Mouse (Mus musculus) adrenal gland, postnatal 14 days (tissue): ENCODE measurements around the gene Blm. TPM values are rescaled to one million over a fixed set of nuclear protein-coding genes. Genes with fewer than 3 reads are reported as not detected.

Experiments
- DNase-seq: peaks from one replicate; pipeline ENCODE4 v3.0.0; 2021; ENCODE audit warnings: mixed read lengths
- total RNA-seq: library from RNA; stranded (reverse); gene quantifications from 2 replicates; pipeline ENCODE4 v1.2.3, GENCODE M21; 2021

Blm gene
- total RNA-seq, 1 experiment from 2014 or later = 6.0 TPM

DNA sequence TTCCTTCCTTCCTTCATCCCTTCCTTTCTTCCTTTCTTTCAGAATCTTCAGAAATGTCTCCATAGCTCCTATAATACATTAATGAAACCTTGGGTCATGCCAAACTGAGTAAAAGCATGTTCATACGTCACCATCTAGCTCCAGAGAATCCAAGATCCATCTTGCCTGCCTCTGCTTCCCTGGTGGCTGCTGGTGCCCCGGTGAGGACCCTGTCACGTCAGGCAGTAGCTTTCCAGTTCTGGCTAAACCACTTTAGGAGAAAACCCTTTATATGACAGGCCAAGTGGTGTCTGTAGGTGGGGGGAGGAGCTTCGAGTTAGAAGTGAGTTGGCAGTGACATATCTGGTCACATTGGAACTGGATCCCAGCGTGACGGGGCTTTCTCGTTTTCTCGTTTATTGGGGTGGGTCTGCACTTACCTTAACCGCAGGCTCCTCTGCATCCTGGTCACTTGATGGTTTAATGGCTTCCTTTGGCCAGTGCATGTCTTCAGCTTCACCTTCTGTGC is 129.7 kb downstream of the Blm start, which contains the start of gene Furin:
Furin (minus strand) TSS at position 249 of the 508 bp plus-strand sequence.
- DNase-seq = no peak

Other genes starting within 250 kb of the Blm start
- gene Prc1, start 240.7 kb downstream of the Blm start, total RNA-seq = 31.8 and 32.4 TPM in 2 replicates
- 6.6 and 10.3 TPM in 2 replicates for gene Rccd1, start 210.7 kb downstream of the Blm start, total RNA-seq
- gene Unc45a, start 194.1 kb downstream of the Blm start, total RNA-seq = 52.5 and 59.0 TPM in 2 replicates
- gene Hddc3, start 192.0 kb downstream of the Blm start, total RNA-seq = 35.1 and 44.2 TPM in 2 replicates
- 61.4 and 82.8 TPM in 2 replicates for gene Man2a2, start 163.7 kb downstream of the Blm start, total RNA-seq
- gene Fes, start 147.2 kb downstream of the Blm start, total RNA-seq = 12.8 and 13.0 TPM in 2 replicates
- 138 and 140 TPM in 2 replicates for gene Furin, start 129.7 kb downstream of the Blm start, total RNA-seq
- gene Crtc3, start 153.8 kb upstream of the Blm start, total RNA-seq = 22.5 and 29.0 TPM in 2 replicates